Mouse (Mus musculus) neural tube, embryonic 14.5 days (tissue): ENCODE results near the gene Sestd1. TPM values are rescaled to one million over a fixed set of nuclear protein-coding genes. Genes with fewer than 3 reads are reported as not detected.

ENCODE experiments used
- ATAC-seq: fragments of 200-750 bp; cut with Nextera tagmentation; 2 replicates; pipeline ENCODE4 v1.8.0; 2017; ENCODE audit warnings: low read depth, mild to moderate bottlenecking, moderate TSS enrichment, moderate library complexity
- H3K27ac ChIP-seq: fragments of 300-500 bp; sonication (generic); 2 replicates; pipeline ENCODE4 v1.5.1; 2014; ENCODE audit warnings: low read depth, mild to moderate bottlenecking, control low read depth, low read length, moderate library complexity, mixed read lengths
- H3K27me3 ChIP-seq: fragments of 300-500 bp; sonication (generic); 2 replicates; pipeline ENCODE4 v1.6.1; 2014; ENCODE audit warnings: low read length; ENCODE audit not compliant: control insufficient read depth, insufficient read depth
- H3K36me3 ChIP-seq: fragments of 300-500 bp; sonication (generic); 2 replicates; pipeline ENCODE4 v1.6.1; 2014; ENCODE audit warnings: low read length, mixed read lengths; ENCODE audit not compliant: control insufficient read depth, insufficient read depth
- H3K4me1 ChIP-seq: fragments of 300-500 bp; sonication (generic); 2 replicates; pipeline ENCODE4 v1.6.1; 2014; ENCODE audit warnings: low read length; ENCODE audit not compliant: control insufficient read depth, insufficient read depth
- H3K4me2 ChIP-seq: fragments of 300-500 bp; sonication (generic); 2 replicates; pipeline ENCODE4 v1.6.1; 2014; ENCODE audit warnings: mild to moderate bottlenecking, low read depth, low read length, control low read depth
- H3K4me3 ChIP-seq: fragments of 300-500 bp; sonication (generic); 2 replicates; pipeline ENCODE4 v1.5.1; 2014; ENCODE audit warnings: low read depth, low read length, control low read depth, mixed read lengths
- H3K9ac ChIP-seq: fragments of 300-500 bp; sonication (generic); replicated peaks from 2 replicates; pipeline ENCODE4 v1.6.1; 2014; ENCODE audit warnings: low read depth, mild to moderate bottlenecking, control low read depth, low read length, mixed read lengths
- H3K9me3 ChIP-seq: fragments of 300-500 bp; sonication (generic); 2 replicates; pipeline ENCODE4 v1.6.1; 2016; ENCODE audit warnings: low read length; ENCODE audit not compliant: control insufficient read depth
- WGBS: fragments of 180-500 bp; shearing (Covaris S2); extraction: QIAGEN DNeasy Blood & Tissue Kit; methylation state at CpG from one replicate; pipeline ENCODE4 v1.1.7; 2014; 5-methylcytosine and 5-hydroxymethylcytosine counted together
- polyA plus RNA-seq: library from polyadenylated mRNA; unstranded; fragments of >200 nt; fragmentation: Nextera tagmentation; extraction: Ambion mirVana; gene quantifications from 2 replicates; pipeline ENCODE4 v1.2.1, GENCODE M21; 2014

Sestd1 gene
- polyA plus RNA-seq, 1 experiment from 2014 or later, result 49.0 TPM

GRCm38 (mm10) chr2:77264550-77264949 lies 15.8 kb downstream of the Sestd1 start:
- Histone ChIP-seq H3K27me3 (no peaks in the 10 kb centered on the region), H3K27ac (no peak overlapping the region), H3K4me1 (peaks cover 6% of the 10 kb centered on the region; the same call in 1 of the 2 replicates), H3K36me3 (no peaks in the 10 kb centered on the region), H3K9me3 (no peaks in the 10 kb centered on the region), H3K4me3 (no peak overlapping the region), H3K4me2 (no peak overlapping the region), H3K9ac (no peak overlapping the region)
- no peak for ATAC-seq
- 91% methylated on average over 6 of the region's 6 CpGs for WGBS

GRCm38 (mm10) chr2:77263477-77264435 lies 16.6 kb downstream of the Sestd1 start:
- Histone ChIP-seq H3K4me3 (no peak overlapping the region), H3K9me3 (no peaks in the 10 kb centered on the region), H3K9ac (no peak overlapping the region), H3K27me3 (no peaks in the 10 kb centered on the region), H3K27ac (no peak overlapping the region), H3K36me3 (no peaks in the 10 kb centered on the region), H3K4me1 (peaks cover 6% of the 10 kb centered on the region; the same call in 1 of the 2 replicates), H3K4me2 (no peak overlapping the region)
- ATAC-seq, result no peak
- WGBS, result 71% methylated on average over 11 of the region's 11 CpGs

GRCm38 (mm10) chr2:77260134-77260533 lies 20.3 kb downstream of the Sestd1 start:
- Histone ChIP-seq H3K4me3 (no peak overlapping the region), H3K9ac (no peak overlapping the region), H3K9me3 (no peaks in the 10 kb centered on the region), H3K4me1 (no peaks in the 10 kb centered on the region), H3K36me3 (no peaks in the 10 kb centered on the region), H3K27me3 (no peaks in the 10 kb centered on the region), H3K4me2 (no peak overlapping the region), H3K27ac (no peak overlapping the region)
- WGBS, result 84% methylated on average over 4 of the region's 4 CpGs
- ATAC-seq, result no peak

GRCm38 (mm10) chr2:77253227-77253626 lies 27.2 kb downstream of the Sestd1 start:
- no peak overlapping the region for H3K4me3 ChIP-seq
- ATAC-seq, result no peak
- 89% methylated on average over 6 of the region's 6 CpGs for WGBS
- H3K4me1 ChIP-seq, result peaks cover 10% of the 10 kb centered on the region
- no peaks in the 10 kb centered on the region for H3K27me3 ChIP-seq
- H3K27ac ChIP-seq, result no peak overlapping the region
- no peaks in the 10 kb centered on the region for H3K36me3 ChIP-seq
- no peak overlapping the region for H3K4me2 ChIP-seq
- H3K9me3 ChIP-seq, result no peaks in the 10 kb centered on the region
- no peak overlapping the region for H3K9ac ChIP-seq

GRCm38 (mm10) chr2:77251736-77252135 lies 28.7 kb downstream of the Sestd1 start:
- H3K27ac ChIP-seq, result no peak overlapping the region
- H3K27me3 ChIP-seq, result no peaks in the 10 kb centered on the region
- no peaks in the 10 kb centered on the region for H3K36me3 ChIP-seq
- peaks cover 10% of the 10 kb centered on the region for H3K4me1 ChIP-seq
- no peak for ATAC-seq
- no peaks in the 10 kb centered on the region for H3K9me3 ChIP-seq
- no peak overlapping the region for H3K4me2 ChIP-seq
- no peak overlapping the region for H3K4me3 ChIP-seq
- 96% methylated on average over 6 of the region's 6 CpGs for WGBS
- H3K9ac ChIP-seq, result no peak overlapping the region

- peak; percentile 56; the same call in 1 of the 2 replicates for ATAC-seq
- WGBS, result 23% methylated on average over 8 of the region's 8 CpGs
- no peak overlapping the region for H3K4me3 ChIP-seq
- no peak overlapping the region for H3K9ac ChIP-seq
- no peaks in the 10 kb centered on the region for H3K36me3 ChIP-seq
- peaks cover 10% of the 10 kb centered on the region for H3K4me1 ChIP-seq
- no peak overlapping the region for H3K4me2 ChIP-seq
- no peaks in the 10 kb centered on the region for H3K27me3 ChIP-seq
- no peak overlapping the region for H3K27ac ChIP-seq
- no peaks in the 10 kb centered on the region for H3K9me3 ChIP-seq
These were observed 30.4 kb downstream of the Sestd1 start for GRCm38 (mm10) chr2:77249771-77250681.

GRCm38 (mm10) chr2:77248416-77248815 lies 32.0 kb downstream of the Sestd1 start:
- ATAC-seq, result no peak
- no peaks in the 10 kb centered on the region for H3K9me3 ChIP-seq
- H3K4me2 ChIP-seq, result no peak overlapping the region
- H3K4me1 ChIP-seq, result peaks cover 10% of the 10 kb centered on the region
- no peak overlapping the region for H3K9ac ChIP-seq
- H3K27me3 ChIP-seq, result no peaks in the 10 kb centered on the region
- no peaks in the 10 kb centered on the region for H3K36me3 ChIP-seq
- WGBS, result 88% methylated on average over 1 of the region's 1 CpGs
- H3K27ac ChIP-seq, result no peak overlapping the region
- no peak overlapping the region for H3K4me3 ChIP-seq

GRCm38 (mm10) chr2:77247200-77247830 lies 33.1 kb downstream of the Sestd1 start:
- Histone ChIP-seq H3K36me3 (no peaks in the 10 kb centered on the region), H3K4me2 (no peak overlapping the region), H3K9ac (no peak overlapping the region), H3K9me3 (no peaks in the 10 kb centered on the region), H3K4me1 (peaks cover 10% of the 10 kb centered on the region), H3K4me3 (no peak overlapping the region), H3K27me3 (no peaks in the 10 kb centered on the region), H3K27ac (no peak overlapping the region)
- WGBS, result 85% methylated on average over 10 of the region's 10 CpGs
- ATAC-seq, result no peak
